Mouse (Mus musculus) hindbrain, embryonic 16.5 days (tissue): ENCODE measurements around the gene Ccdc113. TPM values are rescaled to one million over a fixed set of nuclear protein-coding genes. Genes with fewer than 3 reads are reported as not detected.
A peak's percentile ranks its signal among the peaks of the same experiment; 100 is the strongest.

Experiments used
- ATAC-seq: fragments of 200-750 bp; cut with Nextera tagmentation; 2 replicates; pipeline ENCODE4 v1.8.0; 2017; ENCODE audit warnings: moderate TSS enrichment, moderate library complexity
- H3K27ac ChIP-seq: fragments of 300-500 bp; sonication (generic); 2 replicates; pipeline ENCODE4 v1.5.1; 2014; ENCODE audit warnings: low read depth, mild to moderate bottlenecking, control low read depth, low read length, moderate library complexity
- H3K27me3 ChIP-seq: fragments of 300-500 bp; sonication (generic); replicated peaks from 2 replicates; pipeline ENCODE4 v1.6.1; 2014; ENCODE audit warnings: low read length; ENCODE audit not compliant: control insufficient read depth, insufficient read depth
- H3K36me3 ChIP-seq: fragments of 300-500 bp; sonication (generic); 2 replicates; pipeline ENCODE4 v1.6.1; 2014; ENCODE audit warnings: mild to moderate bottlenecking, low read length, moderate library complexity, mixed read lengths; ENCODE audit not compliant: control insufficient read depth, insufficient read depth
- H3K4me1 ChIP-seq: fragments of 300-500 bp; sonication (generic); 2 replicates; pipeline ENCODE4 v1.6.1; 2014; ENCODE audit warnings: low read depth, low read length; ENCODE audit not compliant: control insufficient read depth, insufficient read depth
- H3K4me2 ChIP-seq: fragments of 300-500 bp; sonication (generic); 2 replicates; pipeline ENCODE4 v1.6.1; 2014; ENCODE audit warnings: mild to moderate bottlenecking, low read length, control low read depth, moderate library complexity
- H3K4me3 ChIP-seq: fragments of 300-500 bp; sonication (generic); 2 replicates; pipeline ENCODE4 v1.5.1; 2014; ENCODE audit warnings: mild to moderate bottlenecking, low read length, control low read depth, moderate library complexity
- H3K9ac ChIP-seq: fragments of 300-500 bp; sonication (generic); 2 replicates; pipeline ENCODE4 v1.6.1; 2014; ENCODE audit warnings: low read depth, mild to moderate bottlenecking, control low read depth, low read length, moderate library complexity
- H3K9me3 ChIP-seq: fragments of 300-500 bp; sonication (generic); 2 replicates; pipeline ENCODE4 v1.6.1; 2014; ENCODE audit warnings: mild to moderate bottlenecking, low read length, moderate library complexity; ENCODE audit not compliant: control insufficient read depth
- WGBS: fragments of 180-500 bp; shearing (Covaris S2); extraction: QIAGEN DNeasy Blood & Tissue Kit; methylation state at CpG from one replicate; pipeline ENCODE4 v1.1.7; 2014; 5-methylcytosine and 5-hydroxymethylcytosine counted together
- polyA plus RNA-seq: library from polyadenylated mRNA; unstranded; fragments of >200 nt; fragmentation: Nextera tagmentation; extraction: Ambion mirVana; gene quantifications from 2 replicates; pipeline ENCODE4 v1.2.1, GENCODE M21; 2015

The Ccdc113 gene
- 2.4 and 3.4 TPM in 2 replicates for polyA plus RNA-seq

DNA sequence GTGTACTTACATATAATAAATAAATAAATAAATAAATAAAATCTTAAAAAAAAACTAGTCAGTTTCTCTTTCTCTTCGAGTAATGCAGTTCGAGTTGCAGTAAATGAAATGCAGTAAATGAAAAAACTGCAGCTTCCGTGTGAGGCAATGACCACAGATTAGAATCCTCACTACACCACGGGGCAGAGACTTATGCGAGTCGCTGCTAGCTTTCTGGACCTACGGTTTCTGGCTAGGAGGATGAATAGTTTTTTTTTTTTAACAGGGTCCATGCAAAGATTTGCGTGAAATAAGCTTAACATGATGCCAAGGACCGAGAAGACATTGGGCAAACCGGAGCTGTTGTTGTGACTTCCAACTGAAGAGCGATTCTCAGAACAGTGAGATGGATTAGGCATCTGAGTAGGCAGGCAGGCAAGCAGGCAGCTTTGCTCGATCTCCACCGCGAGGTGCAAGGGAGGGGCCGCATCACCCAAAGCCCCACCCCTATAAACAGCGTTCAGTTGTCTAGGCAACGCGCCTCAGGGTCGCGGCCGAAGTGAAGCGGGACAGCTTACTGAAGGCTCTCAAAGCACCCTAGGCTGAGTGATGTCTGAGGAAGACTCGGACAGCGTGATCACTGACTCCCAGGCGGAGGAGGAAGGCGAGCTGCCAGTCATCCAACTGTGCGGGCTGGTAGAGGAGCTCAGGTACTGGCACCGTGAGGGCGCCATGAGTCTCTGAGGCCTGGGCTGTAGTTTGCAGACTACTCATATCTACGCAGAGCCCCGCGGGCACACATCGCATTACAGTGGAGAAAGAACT, at the start of gene Ccdc113:
Gene Ccdc113, plus strand, starts transcription at position 502 of the 804 bp plus-strand sequence.
- Histone ChIP-seq H3K27ac (no peak within 1 kb of the TSS), H3K4me2 (peak within 1 kb of the TSS; percentile 78), H3K9ac (peak within 1 kb of the TSS; percentile 69), H3K36me3 (no peaks in the 10 kb centered on the region), H3K4me1 (0 out of 2 replicates have a peak, but pooled peaks cover 3% of the 10 kb centered on the region), H3K9me3 (no peaks in the 10 kb centered on the region), H3K27me3 (no peaks in the 10 kb centered on the region), H3K4me3 (peak within 1 kb of the TSS; percentile 52)
- WGBS, result 6% methylated on average over 33 of the region's 33 CpGs
- peak; percentile 89 for ATAC-seq

DNA sequence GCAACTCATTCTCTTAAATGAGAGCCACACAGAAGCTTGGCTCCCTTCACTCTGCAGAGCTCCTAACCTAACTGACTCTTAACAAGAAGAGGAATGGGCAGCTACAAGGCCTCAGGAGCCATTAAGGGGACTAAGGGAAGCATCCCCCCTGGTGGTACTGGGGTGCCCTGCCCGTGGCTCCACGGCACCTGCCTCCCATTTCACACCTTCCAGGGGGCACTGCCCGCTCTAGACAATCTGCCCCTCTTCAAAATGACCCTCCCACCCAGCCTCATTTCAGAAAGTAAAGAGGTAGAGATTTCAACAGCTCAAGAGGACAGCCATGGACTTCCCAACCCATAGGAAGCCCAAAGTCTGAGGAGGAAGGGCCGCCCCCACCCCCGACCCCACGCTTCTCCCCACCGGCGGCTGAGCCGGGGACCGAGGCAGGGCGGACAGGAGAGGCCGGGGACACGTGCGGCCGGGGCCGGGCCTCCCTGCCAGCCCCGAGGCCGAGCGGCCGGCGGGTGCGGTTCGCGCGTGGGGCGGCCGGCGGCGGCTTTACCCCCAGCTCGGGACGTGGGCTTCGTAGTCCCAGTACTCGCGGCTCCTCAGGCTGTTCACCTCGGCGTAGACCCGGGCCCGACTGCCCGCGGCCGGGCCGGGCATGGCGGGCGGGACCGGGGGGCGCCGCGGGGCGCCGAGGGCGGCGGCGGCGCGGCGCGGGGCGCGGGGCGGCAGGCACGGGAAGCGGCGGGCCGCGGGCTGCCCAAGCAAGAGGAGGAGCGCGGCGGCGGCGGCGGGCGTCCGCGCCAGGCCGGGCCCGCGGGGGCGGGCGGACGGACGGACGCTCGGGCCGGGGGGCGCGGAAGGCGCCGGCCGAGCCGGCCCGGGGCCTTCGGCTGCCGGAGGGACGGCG, 45.8 kb upstream of the Ccdc113 start:
- no peaks in the 10 kb centered on the region for H3K9me3 ChIP-seq
- WGBS, result 0% methylated on average over 51 of the region's 95 CpGs
- ATAC-seq, result peak; percentile 55
- H3K27me3 ChIP-seq, result no peaks in the 10 kb centered on the region
- no peaks in the 10 kb centered on the region; the same call in 1 of the 2 replicates for H3K36me3 ChIP-seq
- peaks cover 16% of the 10 kb centered on the region for H3K4me1 ChIP-seq
- peak overlapping the region; percentile 69; the same call in 1 of the 2 replicates for H3K27ac ChIP-seq
- peak overlapping the region; percentile 97 for H3K9ac ChIP-seq
- peak overlapping the region; percentile 97 for H3K4me3 ChIP-seq
- peak overlapping the region; percentile 98 for H3K4me2 ChIP-seq

DNA sequence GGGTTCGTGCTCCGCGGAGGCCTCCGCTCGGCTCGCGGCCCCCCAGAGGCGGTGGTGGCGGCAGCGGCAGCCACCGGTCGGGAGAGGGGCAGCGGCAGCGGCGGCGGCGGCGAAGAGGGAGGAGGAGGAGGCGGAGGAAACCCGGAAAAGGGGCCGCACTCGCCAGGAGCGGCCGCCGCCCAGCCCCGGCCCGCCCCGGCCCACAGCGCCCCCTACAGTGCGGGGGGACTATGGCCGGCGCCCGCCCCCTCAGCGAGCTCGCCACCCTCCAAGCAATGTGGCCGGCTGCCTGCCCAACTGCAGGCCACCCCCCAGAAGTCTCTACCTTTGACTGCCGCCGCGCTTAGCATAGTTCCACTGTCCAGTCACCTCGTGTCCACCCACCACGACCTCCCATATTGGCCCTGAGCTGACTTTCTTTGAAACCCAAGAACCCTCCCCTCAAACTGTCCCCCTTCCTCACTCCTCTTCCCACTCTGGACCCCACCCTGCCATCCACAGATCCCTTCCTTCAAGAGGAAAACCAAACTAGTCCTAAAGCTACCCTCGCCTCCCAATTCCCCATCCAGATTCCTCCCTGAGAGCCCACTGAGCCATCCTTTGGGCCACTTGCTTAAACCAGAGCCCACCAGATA, 45.1 kb upstream of the Ccdc113 start:
- H3K9me3 ChIP-seq, result no peaks in the 10 kb centered on the region
- no peaks in the 10 kb centered on the region for H3K27me3 ChIP-seq
- H3K4me2 ChIP-seq, result peak overlapping the region; percentile 80
- peak; percentile 94 for ATAC-seq
- peak overlapping the region; percentile 69; the same call in 1 of the 2 replicates for H3K27ac ChIP-seq
- 2% methylated on average over 26 of the region's 42 CpGs for WGBS
- H3K4me1 ChIP-seq, result peaks cover 16% of the 10 kb centered on the region
- H3K9ac ChIP-seq, result peak overlapping the region; percentile 97
- H3K36me3 ChIP-seq, result no peaks in the 10 kb centered on the region
- peak overlapping the region; percentile 97 for H3K4me3 ChIP-seq

DNA sequence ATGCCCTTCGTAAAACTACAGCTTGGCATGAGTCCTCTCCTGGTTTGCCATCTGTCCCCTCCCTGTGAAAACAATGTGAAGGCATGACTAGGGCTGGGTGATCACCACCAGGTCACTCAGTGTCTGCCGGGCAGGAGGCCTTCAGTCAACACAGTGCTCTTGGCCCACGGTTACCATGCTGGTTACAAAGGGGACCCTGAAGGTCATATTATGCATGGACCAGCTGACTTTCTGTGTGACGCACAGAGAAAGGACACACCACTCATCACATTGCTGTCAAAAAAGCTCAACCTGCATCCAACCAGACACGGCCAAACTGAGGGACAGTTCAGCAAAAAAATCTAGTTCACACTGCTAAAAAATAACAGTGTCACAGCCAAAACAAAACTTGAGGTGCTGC, 43.9 kb upstream of the Ccdc113 start, which contains the start of gene Csnk2a2:
Gene Csnk2a2, minus strand, starts transcription at position 34 of the 400 bp plus-strand sequence.
- ATAC-seq, result no peak
- H3K36me3 ChIP-seq, result no peaks in the 10 kb centered on the region
- peaks cover 16% of the 10 kb centered on the region for H3K4me1 ChIP-seq
- H3K4me3 ChIP-seq, result peak within 1 kb of the TSS; percentile 97
- H3K4me2 ChIP-seq, result peak within 1 kb of the TSS; percentile 80
- peak within 1 kb of the TSS; percentile 97 for H3K9ac ChIP-seq
- H3K9me3 ChIP-seq, result no peaks in the 10 kb centered on the region
- whole genome bisulfite sequencing, result 87% methylated on average over 5 of the region's 5 CpGs
- H3K27ac ChIP-seq, result peak within 1 kb of the TSS; percentile 30; the same call in 1 of the 2 replicates
- no peaks in the 10 kb centered on the region for H3K27me3 ChIP-seq

DNA sequence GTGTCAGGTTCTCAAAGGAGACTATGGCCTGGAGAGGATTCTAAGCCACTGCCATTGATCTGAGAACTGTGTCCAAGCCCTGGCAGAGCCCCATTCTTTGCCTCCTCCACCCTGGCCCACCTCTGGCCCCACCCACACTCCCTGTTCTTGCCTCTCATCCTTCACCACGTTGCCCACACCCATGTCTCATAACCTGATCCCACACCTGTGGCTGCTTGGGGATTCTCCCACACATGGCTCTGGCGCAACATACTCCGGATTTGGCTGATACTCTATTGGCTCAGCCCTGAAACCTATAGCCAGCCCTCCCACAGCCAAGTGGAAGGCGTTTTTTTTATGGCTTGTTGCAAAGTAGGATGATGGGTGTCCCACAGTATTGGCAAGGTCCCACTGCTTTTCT, 41.8 kb upstream of the Ccdc113 start:
- 60% methylated on average over 4 of the region's 4 CpGs for WGBS
- Histone ChIP-seq H3K27me3 (no peaks in the 10 kb centered on the region), H3K9ac (no peak overlapping the region), H3K27ac (no peak overlapping the region), H3K4me3 (no peak overlapping the region), H3K36me3 (no peaks in the 10 kb centered on the region), H3K4me2 (no peak overlapping the region), H3K9me3 (no peaks in the 10 kb centered on the region), H3K4me1 (peaks cover 11% of the 10 kb centered on the region)
- ATAC-seq, result no peak

DNA sequence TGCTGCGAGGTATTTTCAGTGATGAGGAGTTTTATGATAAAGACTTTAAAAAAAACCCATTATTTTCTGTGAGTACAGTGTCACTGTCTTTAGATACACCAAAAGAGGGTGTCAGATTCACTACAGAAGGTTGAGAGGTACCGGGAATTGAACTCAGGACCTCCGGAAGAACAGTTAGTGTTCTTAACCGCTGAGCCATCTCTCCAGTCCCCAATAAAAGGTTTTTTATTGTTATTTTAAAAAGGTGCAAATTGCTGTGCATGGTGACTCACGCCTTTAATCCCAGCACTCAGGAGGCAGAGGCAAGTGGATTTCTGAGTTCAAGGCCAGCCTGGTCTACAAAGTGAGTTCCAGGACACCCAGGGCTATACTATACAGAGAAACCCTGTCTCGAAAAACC, 38.4 kb upstream of the Ccdc113 start:
- no peak overlapping the region for H3K4me2 ChIP-seq
- no peaks in the 10 kb centered on the region for H3K27me3 ChIP-seq
- H3K36me3 ChIP-seq, result no peaks in the 10 kb centered on the region
- H3K4me1 ChIP-seq, result no peaks in the 10 kb centered on the region
- 85% methylated on average over 6 of the region's 6 CpGs for WGBS
- H3K9me3 ChIP-seq, result no peaks in the 10 kb centered on the region
- H3K4me3 ChIP-seq, result no peak overlapping the region
- no peak for ATAC-seq
- H3K9ac ChIP-seq, result no peak overlapping the region
- no peak overlapping the region for H3K27ac ChIP-seq

DNA sequence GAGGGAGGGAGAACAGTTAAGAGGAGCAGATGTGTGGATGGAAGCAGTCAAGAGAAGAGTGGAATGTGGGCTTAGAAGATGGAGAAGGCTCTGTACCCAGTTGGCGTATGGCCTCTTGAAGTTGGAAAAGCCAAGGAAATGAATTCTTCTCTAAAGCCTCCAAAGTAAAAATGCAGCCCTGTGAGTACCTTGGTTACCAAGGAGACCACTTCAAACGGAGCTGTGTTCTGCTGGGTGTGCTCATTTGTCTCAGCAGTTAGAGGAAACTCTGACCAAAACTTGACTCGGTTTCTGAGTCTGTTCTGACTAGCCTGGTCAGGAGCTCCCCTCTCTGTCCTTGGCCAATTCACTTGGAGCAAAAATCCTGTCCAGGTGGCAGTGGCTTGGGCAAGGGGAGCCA, 37.5 kb upstream of the Ccdc113 start:
- Histone ChIP-seq H3K27ac (no peak overlapping the region), H3K27me3 (no peaks in the 10 kb centered on the region), H3K36me3 (no peaks in the 10 kb centered on the region), H3K4me3 (no peak overlapping the region), H3K9me3 (no peaks in the 10 kb centered on the region), H3K9ac (no peak overlapping the region), H3K4me1 (no peaks in the 10 kb centered on the region), H3K4me2 (no peak overlapping the region)
- 43% methylated on average over 3 of the region's 3 CpGs for WGBS
- no peak for ATAC-seq

DNA sequence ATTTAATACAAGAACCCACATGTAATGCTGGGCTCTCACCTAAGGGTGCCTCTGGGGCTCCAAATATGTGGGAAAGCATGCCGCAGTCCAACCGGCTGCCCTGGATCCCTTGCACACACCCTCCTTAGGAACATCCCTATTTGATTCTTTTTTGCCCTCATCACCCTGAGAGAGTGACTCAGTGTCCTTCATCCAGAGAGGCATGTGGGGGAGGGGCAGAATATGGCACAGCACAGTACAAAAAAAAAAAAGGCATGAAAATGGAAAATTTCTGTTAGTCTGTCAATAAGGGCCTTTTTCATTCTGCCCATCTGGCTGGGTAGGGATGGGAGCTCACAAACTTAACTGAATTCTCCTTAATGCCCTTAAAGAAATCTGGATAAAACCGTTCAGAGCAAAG, 36.1 kb upstream of the Ccdc113 start:
- no peak for ATAC-seq

More for the DNA sequence above, 36.1 kb upstream of the Ccdc113 start:
- 85% methylated on average over 3 of the region's 3 CpGs for WGBS
- Histone ChIP-seq H3K4me3 (no peak overlapping the region), H3K36me3 (no peaks in the 10 kb centered on the region), H3K9ac (no peak overlapping the region), H3K4me1 (no peaks in the 10 kb centered on the region), H3K27me3 (no peaks in the 10 kb centered on the region), H3K4me2 (no peak overlapping the region), H3K9me3 (no peaks in the 10 kb centered on the region), H3K27ac (no peak overlapping the region)
